Mouse (Mus musculus) left cerebral cortex, postnatal 25 days (tissue): ENCODE measurements around the gene Gm973. TPM values are rescaled to one million over a fixed set of nuclear protein-coding genes. Genes with fewer than 3 reads are reported as not detected.
"Not testable (repeated sequence)": the region's sequence is repeated elsewhere in the genome, so short reads cannot be mapped to it uniquely, and the experiment has no call there.

ENCODE experiments used
- DNase-seq, 2 experiments: peaks; one replicate each; pipeline ENCODE4 v3.0.0; 2022; ENCODE audit warnings: low spot score in 2 of 2, mixed read lengths in 1 of 2
- intact Hi-C: fragments of 180-260 bp; cut with DNase I; formaldehyde crosslinking; loops from one replicate; pipeline ENCODE4 v1.15.1; 2025
- total RNA-seq, 2 experiments: library from RNA; stranded (reverse); gene quantifications; 2 replicates each; pipeline ENCODE4 v1.2.3; 2021

Gm973 gene
- total RNA-seq, 2 experiments from 2014 or later: 8.3 to 9.2 TPM

GRCm38 (mm10) chr1:59608920-59609319 lies 92.9 kb downstream of the Gm973 start:
- DNase-seq: no peak
- intact Hi-C loops: no loop called here

DNA sequence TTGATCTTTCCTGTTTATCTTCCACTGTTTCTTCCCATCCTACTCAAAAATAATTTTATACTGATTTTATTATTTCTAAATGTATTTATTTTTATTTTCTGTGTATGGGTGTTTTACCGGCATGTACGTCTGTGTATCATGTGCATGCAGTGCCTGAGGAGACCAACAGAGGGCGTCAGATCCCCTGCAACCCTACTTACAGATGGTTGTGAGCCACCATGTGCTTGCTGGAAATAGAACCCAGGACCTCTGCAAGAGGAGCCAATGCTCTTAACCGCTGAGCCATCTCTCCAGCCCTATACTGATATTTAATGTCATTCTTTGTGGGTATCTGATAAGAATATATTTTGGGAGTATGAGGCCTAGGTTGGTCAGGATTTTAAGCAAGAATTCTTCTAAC lies 93.4 kb downstream of the Gm973 start:
- intact Hi-C loops: no loop called here
- DNase-seq: no peak

DNA sequence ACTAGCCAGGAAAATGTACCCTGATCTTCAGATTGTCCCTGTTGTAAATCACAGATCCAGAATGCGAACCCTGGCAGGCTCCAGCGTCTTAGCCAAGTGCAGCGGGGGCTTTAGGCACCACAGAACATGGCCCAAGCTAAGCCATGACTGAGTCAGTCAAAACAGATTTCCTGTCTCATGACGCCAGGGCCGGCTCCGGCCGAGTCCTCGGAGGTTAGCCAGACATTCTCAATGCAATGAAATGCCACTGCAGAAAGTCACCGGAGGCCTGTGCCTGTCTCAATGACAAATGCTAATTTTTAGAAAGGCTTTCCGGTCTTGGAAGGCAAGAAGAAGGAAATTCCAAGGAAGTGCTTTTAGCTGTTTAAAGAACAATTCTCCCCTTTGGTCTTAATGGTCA lies 93.8 kb downstream of the Gm973 start:
- no peak for DNase-seq
- intact Hi-C loops: no loop called here

DNA sequence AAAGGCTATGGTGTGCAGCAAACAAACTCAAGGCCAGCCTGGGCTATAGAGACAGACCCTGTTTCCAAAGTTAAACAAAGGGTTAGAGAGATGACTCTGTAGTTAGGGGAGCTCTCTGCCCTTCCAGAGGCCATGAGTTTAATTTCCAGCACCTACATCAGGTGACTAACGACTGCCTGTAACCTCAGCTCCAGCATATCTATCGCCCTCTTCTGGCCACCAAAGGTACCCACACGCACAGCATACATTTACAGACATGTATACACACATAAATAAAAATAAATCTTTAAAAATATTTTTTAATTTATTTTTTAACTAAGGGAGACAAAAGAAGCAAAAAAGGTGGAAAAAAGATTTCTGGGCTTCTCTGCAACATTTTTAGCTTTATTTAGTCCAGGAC lies 94.9 kb downstream of the Gm973 start:
- intact Hi-C loops: no loop called here
- DNase-seq: no peak

GRCm38 (mm10) chr1:59613795-59614194 lies 97.7 kb downstream of the Gm973 start:
- intact Hi-C loops: no loop called here
- peak in 1 of 2 experiments; percentile 22 for DNase-seq

- intact Hi-C loops: no loop called here
- no peak for DNase-seq
These were observed 99.0 kb downstream of the Gm973 start for GRCm38 (mm10) chr1:59615021-59615420.

GRCm38 (mm10) chr1:59619201-59619600 lies 103.1 kb downstream of the Gm973 start:
- intact Hi-C loops: no loop called here
- DNase-seq: no peak

DNA sequence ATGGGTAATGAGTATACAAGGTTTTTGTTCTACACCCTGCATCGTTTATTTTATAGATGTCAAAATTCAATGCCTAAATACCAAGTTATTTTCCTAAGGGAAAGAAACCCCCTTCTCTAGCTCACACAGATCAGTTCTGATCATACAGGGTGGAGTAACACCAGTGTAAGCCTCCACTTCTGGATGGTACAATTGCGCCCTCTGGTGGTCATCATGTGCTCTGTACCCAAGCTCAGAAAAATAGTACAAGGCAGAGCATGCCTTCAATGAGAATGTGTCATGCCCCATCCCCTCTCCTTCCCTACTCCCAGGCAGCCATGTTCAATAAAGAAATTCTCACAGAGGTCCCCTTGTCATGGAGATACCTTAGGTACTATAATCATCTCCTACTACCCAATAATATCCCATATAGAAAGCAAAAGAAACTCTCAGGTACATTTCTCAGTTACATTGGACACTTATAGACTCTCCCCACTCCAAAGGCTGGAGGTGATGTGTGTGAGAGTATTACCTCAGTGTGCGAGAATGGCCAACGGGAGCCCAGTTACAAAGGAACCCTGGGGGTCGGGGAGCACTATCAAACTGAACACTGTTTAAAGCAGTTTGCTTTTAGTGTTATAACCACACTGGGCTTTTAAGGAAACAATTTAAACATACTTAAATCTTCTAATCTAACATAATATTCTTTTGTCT lies 107.4 kb downstream of the Gm973 start:
- intact Hi-C loops: loop anchor here (1.0 to 5.0 kb wide), 3 partner anchors 141 to 377 kb away; partner anchors contain the start of gene Fzd7
- DNase-seq: peak; percentile 79 to 82

- DNase-seq: no peak
- intact Hi-C loops: no loop called here
These were observed 109.3 kb downstream of the Gm973 start for GRCm38 (mm10) chr1:59625410-59625809.

GRCm38 (mm10) chr1:59629194-59629593 lies 113.1 kb downstream of the Gm973 start:
- intact Hi-C loops: no loop called here
- DNase-seq: no peak

GRCm38 (mm10) chr1:59630356-59630755 lies 114.3 kb downstream of the Gm973 start:
- intact Hi-C loops, DNase-seq: not testable (repeated sequence)

GRCm38 (mm10) chr1:59631986-59632659 lies 116.1 kb downstream of the Gm973 start:
- DNase-seq: no peak
- intact Hi-C loops: no loop called here

DNA sequence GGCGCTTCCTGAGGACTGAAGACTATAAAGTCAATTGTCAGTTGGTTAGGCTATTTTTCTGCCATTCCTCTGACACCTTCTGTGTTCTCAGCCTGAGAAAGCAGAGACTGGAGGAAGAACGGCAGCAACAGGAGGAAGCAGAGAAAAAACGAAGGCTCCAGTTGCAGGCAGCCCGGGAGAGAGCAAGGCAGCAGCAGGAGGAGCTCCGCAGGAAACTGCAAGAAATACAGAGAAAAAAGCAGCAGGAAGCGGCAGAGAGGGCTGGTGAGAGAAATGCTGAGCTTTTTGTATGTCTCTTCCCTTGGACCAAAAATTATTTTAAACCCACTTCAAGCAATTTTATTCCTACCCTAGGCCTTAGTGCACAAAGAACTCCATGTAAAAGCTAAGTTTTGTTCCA lies 117.0 kb downstream of the Gm973 start:
- peak in 1 of 2 experiments; percentile 12 for DNase-seq
- intact Hi-C loops: no loop called here

GRCm38 (mm10) chr1:59636349-59636748 lies 120.3 kb downstream of the Gm973 start:
- DNase-seq: no peak
- intact Hi-C loops: no loop called here

DNA sequence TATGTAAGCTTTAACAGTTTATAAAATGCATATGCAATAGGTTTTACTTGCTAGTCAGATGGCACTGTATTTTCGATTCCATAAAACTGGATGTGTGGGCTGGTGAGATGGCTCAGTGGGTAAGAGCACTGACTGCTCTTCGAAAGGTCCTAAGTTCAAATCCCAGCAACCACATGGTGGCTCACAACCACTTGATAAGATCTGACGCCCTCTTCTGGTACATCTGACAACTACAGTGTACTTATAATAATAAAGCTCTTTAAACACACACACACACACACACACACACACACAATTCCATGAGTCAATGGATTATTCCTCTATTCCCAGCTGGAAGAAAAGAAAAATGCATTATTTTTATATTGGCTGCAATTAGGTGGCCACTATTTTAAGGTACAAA lies 122.3 kb downstream of the Gm973 start:
- intact Hi-C loops: no loop called here
- no peak for DNase-seq

GRCm38 (mm10) chr1:59642488-59642887 lies 126.4 kb downstream of the Gm973 start:
- DNase-seq: no peak
- intact Hi-C loops: no loop called here

DNA sequence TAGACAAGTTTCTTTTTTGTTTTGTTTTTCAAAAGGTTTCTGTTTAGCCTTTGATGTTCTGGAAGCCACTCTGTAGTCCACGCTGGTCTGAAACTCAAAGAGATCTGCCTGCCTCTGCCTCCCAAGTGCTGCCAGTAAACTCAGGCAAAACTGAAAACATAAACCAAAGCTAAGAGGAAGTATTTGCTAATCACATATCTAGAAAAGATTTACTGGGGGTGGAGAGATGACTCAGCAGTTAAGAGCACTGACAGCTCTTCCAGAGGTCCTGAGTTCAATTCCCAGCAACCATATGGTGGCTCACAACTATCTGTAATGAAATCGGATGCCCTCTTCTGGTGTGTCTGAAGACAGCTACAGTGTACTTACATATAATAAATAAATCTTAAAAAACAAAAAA lies 130.4 kb downstream of the Gm973 start:
- DNase-seq: not testable (repeated sequence)

GRCm38 (mm10) chr1:59651201-59651819 lies 135.2 kb downstream of the Gm973 start:
- DNase-seq: no peak

More for the DNA sequence above, 130.4 kb downstream of the Gm973 start:
- intact Hi-C loops: not testable (repeated sequence)

DNA sequence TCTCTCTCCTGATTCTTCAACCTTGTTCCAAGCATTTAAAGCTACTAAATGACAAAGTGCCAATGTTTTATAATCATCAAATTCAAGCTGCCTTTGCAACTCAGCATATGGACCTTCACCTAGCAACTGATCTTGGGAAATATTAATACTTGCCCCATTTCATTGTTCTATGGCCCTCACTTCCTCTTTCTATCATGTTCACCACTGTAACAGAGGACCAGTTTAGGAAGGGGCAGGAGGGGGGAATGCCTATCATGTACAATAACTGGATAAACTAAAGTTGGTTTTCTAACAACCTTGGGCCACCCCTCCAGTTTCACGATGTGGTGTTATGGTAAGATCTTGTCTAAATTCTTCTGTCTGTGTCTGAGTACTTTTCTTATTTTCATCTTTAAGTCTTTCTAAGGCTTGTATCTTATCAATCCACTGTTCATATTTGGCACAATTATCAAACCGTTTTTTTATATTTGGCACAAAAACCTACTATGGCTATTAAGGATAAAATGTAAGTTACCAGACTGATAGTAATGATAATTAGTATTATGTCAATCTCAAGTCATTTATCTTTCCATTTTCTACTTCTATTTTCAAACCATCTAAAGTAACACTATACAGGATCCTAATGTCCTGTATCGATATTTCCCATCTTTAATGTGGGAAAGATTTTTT lies 137.3 kb downstream of the Gm973 start:
- intact Hi-C loops: no loop called here
- DNase-seq: no peak

More at GRCm38 (mm10) chr1:59651201-59651819, 135.2 kb downstream of the Gm973 start:
- intact Hi-C loops: no loop called here
